Comparison of ENCODE assay signal across 9 mouse cellular contexts in genomic region chr13:80949133-80949697, GRCm38 (mm10).
DNase-seq lines count a peak whose midpoint lies in the region; ATAC-seq and TF ChIP-seq lines count a peak whose summit lies in the region.
"Had no signal": no experiment of that assay in that cellular context is flagged by ENCODE, and none has a peak within 500 bp of the region (broad histone marks: within the 10 kb centered on the region; RNA-seq: fewer than 3 reads in every experiment).

No protein-coding gene starts in this region.

- POLR2A ChIA-PET in Patski (lab: Charles Lee) = no interaction called here

- ATAC-seq in kidney, embryonic 14.5 days (ENCODE audit: low FRiP score, low TSS enrichment) = peak; percentile 49; the same call in 1 of the 2 replicates
- ATAC-seq in Patski = peak; percentile 79
- no peak; the same call in 1 of the 2 replicates for ATAC-seq in heart, embryonic 15.5 days (replicated peaks; ENCODE audit: insufficient number of reproducible peaks, insufficient read depth, low FRiP score, low read depth)

- WGBS in kidney, embryonic 14.5 days = 41% methylated on average over 6 of the region's 6 CpGs
- 48% methylated on average over 6 of the region's 6 CpGs for WGBS in heart, embryonic 15.5 days

- no peaks in the 10 kb centered on the region for H3K9me3 ChIP-seq in kidney, embryonic 14.5 days (ENCODE audit: control insufficient read depth, low read length)
- H3K9me3 ChIP-seq in heart, embryonic 15.5 days (replicated peaks) = no peaks in the 10 kb centered on the region

- CTCF ChIA-PET in Patski (lab: Charles Lee) = interaction anchor here (1.1 kb wide), 1 partner anchor 217 kb away, joined by 3 read pairs; no protein-coding TSS in a partner anchor

- H3K27ac ChIP-seq in kidney, embryonic 14.5 days (ENCODE audit: low read depth, low read length) = no peak overlapping the region
- H3K27ac ChIP-seq in heart, embryonic 15.5 days = 0 out of 2 replicates have a peak overlapping the region, but pooled peaks have one; percentile 0

- H3K4me1 ChIP-seq in kidney, embryonic 14.5 days (ENCODE audit: control insufficient read depth, insufficient read depth, low read length) = no peaks in the 10 kb centered on the region
- 0 out of 2 replicates have a peak, but pooled peaks cover 3% of the 10 kb centered on the region for H3K4me1 ChIP-seq in heart, embryonic 15.5 days (replicated peaks)

- no peak for DNase-seq in kidney, adult 11 months
- DNase-seq in Patski (ENCODE audit: low read depth, low spot score) (no peak), MN1 (ENCODE audit: low spot score) (no peak)
- DNase-seq in lung, postnatal 36 days = peak; percentile 86
- no peak for DNase-seq in urinary bladder, postnatal 10 days (ENCODE audit: low spot score)
- DNase-seq in embryo, embryonic 10.5 days (ENCODE audit: low spot score) = no peak
- DNase-seq: cerebellum, adult 9-11 months had no signal

- H3K27me3 ChIP-seq in kidney, embryonic 14.5 days (ENCODE audit: control insufficient read depth, insufficient read depth, low read length) = no peaks in the 10 kb centered on the region
- H3K27me3 ChIP-seq in Patski = no peaks in the 10 kb centered on the region
- H3K27me3 ChIP-seq in heart, embryonic 15.5 days = no peaks in the 10 kb centered on the region

- no peaks in the 10 kb centered on the region for H3K36me3 ChIP-seq in kidney, embryonic 14.5 days (ENCODE audit: control insufficient read depth, insufficient read depth, low read length)
- H3K36me3 ChIP-seq in heart, embryonic 15.5 days = no peaks in the 10 kb centered on the region

- no peak for TF ChIP-seq CTCF in Patski (IDR thresholded peaks at IDR 0.05)

- H3K4me3 ChIP-seq in kidney, embryonic 14.5 days (ENCODE audit: low read length) = no peak overlapping the region
- no peak overlapping the region for H3K4me3 ChIP-seq in heart, embryonic 15.5 days

- in situ Hi-C loops in Patski (cut with MboI; ENCODE audit: low pct_unique_long_range_greater_than_20kb) = no loop called here

- H3K9ac ChIP-seq in kidney, embryonic 14.5 days (ENCODE audit: low read depth, low read length) = no peak overlapping the region
- H3K9ac ChIP-seq in heart, embryonic 15.5 days = no peak overlapping the region

- H3K4me2 ChIP-seq in kidney, embryonic 14.5 days (replicated peaks; ENCODE audit: low read depth, low read length) = no peak overlapping the region
- H3K4me2 ChIP-seq in heart, embryonic 15.5 days = no peak overlapping the region
